ENCODE assay signal across 12 mouse cellular contexts in the genomic region with DNA sequence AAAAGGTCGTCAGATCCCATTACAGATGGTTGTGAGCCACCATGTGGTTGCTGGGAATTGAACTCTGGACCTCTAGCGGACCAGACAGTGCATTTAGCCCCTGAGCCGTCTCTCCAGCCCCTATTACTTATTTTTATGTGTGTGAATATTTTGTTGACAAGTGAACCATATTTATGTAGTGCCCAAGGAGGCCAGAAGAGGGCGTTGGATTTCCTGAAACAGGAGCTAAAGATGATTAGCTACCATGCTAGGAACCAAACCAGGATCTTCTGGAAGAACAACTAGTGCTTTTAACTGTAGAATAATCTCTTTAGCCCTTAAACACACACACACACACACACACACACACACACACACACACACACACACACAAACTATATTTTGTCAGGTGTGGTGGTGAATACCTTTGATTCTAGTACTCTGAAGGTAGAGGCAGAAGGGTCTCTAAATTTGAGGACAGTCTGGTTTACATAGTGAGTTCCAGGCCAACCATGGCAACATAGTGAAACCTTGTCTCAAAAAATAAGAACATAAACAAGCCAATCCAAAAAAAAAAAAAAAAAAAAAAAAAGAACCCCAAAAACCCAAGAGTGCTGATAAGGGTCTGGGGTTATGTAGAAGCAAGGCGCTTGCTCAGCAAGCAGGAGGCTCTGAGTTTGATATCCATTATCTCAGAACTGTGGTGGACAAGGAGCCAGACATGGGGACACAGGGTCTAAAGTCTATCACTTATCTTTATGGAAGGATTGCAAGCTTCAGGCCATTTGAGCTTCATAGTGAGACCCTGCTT. TPM values are rescaled to one million over a fixed set of nuclear protein-coding genes. Genes with fewer than 3 reads are reported as not detected.
A peak's percentile ranks its signal among the peaks of the same experiment; 100 is the strongest.
DNase-seq lines count a peak whose midpoint lies in the region; ATAC-seq and TF ChIP-seq lines count a peak whose summit lies in the region.
"Had no signal": no experiment of that assay in that cellular context is flagged by ENCODE, and none has a peak within 500 bp of the region (broad histone marks: within the 10 kb centered on the region; RNA-seq: fewer than 3 reads in every experiment).

No protein-coding gene starts in this region.

- no peaks in the 10 kb centered on the region for H3K9me3 ChIP-seq in stomach, postnatal 0 days (ENCODE audit: control insufficient read depth, low read length)
- H3K9me3 ChIP-seq: hindbrain, embryonic 15.5 days had no signal

- 75% methylated on average over 5 of the region's 5 CpGs for WGBS in heart, adult 2 months
- 78% methylated on average over 5 of the region's 5 CpGs for WGBS in thymus, adult 2 months
- WGBS in stomach, postnatal 0 days = 65% methylated on average over 5 of the region's 5 CpGs

- no peak overlapping the region for H3K27ac ChIP-seq in heart, adult 2 months
- no peak overlapping the region for H3K27ac ChIP-seq in thymus, adult 2 months (ENCODE audit: control insufficient read depth, insufficient read depth, low read length)
- H3K27ac ChIP-seq in stomach, postnatal 0 days (replicated peaks) = no peak overlapping the region
- H3K27ac ChIP-seq: embryonic facial prominence, embryonic 10.5 days; hindbrain, embryonic 15.5 days; limb, embryonic 13.5 days had no signal

- TF ChIP-seq CTCF in heart, adult 2 months (IDR thresholded peaks at IDR 0.05) = peak; percentile 25; the same call in 1 of the 2 replicates
- TF ChIP-seq CTCF in thymus, adult 2 months (IDR thresholded peaks at IDR 0.05; ENCODE audit: borderline replicate concordance, control insufficient read depth, extremely low read depth, insufficient read depth, low read length, poor library complexity) = no peak
- peak; percentile 52 for TF ChIP-seq CTCF in stomach, postnatal 0 days (IDR thresholded peaks at IDR 0.05; ENCODE audit: low read depth)

- no peak overlapping the region for H3K4me3 ChIP-seq in heart, adult 2 months
- H3K4me3 ChIP-seq in thymus, adult 2 months (ENCODE audit: control insufficient read depth, insufficient read depth, low read length) = no peak overlapping the region
- no peak overlapping the region for H3K4me3 ChIP-seq in stomach, postnatal 0 days (ENCODE audit: low read depth, low read length)
- H3K4me3 ChIP-seq: embryonic facial prominence, embryonic 10.5 days; hindbrain, embryonic 15.5 days; limb, embryonic 13.5 days; myocyte had no signal

- peaks cover 2% of the 10 kb centered on the region; the same call in 1 of the 2 replicates for H3K36me3 ChIP-seq in heart, adult 2 months (ENCODE audit: control insufficient read depth, insufficient read depth, low read length)
- no peaks in the 10 kb centered on the region for H3K36me3 ChIP-seq in thymus, adult 2 months (ENCODE audit: control insufficient read depth, insufficient read depth, low read length)
- H3K36me3 ChIP-seq in stomach, postnatal 0 days (ENCODE audit: control insufficient read depth, insufficient read depth, low read length) = no peaks in the 10 kb centered on the region

- H3K79me2 ChIP-seq in heart, adult 2 months (replicated peaks; ENCODE audit: control insufficient read depth, insufficient read depth, low read length) = peaks cover 2% of the 10 kb centered on the region

- no peak for ATAC-seq in stomach, postnatal 0 days (ENCODE audit: low FRiP score, low TSS enrichment)

- no peak for TF ChIP-seq EP300 in heart, adult 2 months (IDR thresholded peaks at IDR 0.05; ENCODE audit: insufficient read depth, low read depth, low read length)
- TF ChIP-seq EP300 in stomach, postnatal 0 days (optimal IDR thresholded peaks at IDR 0.05) = no peak

- H3K27me3 ChIP-seq in heart, adult 2 months (ENCODE audit: control insufficient read depth, insufficient read depth, low read length) = no peaks in the 10 kb centered on the region
- H3K27me3 ChIP-seq in thymus, adult 2 months (ENCODE audit: control insufficient read depth, insufficient read depth, low read length) = no peaks in the 10 kb centered on the region
- no peaks in the 10 kb centered on the region for H3K27me3 ChIP-seq in stomach, postnatal 0 days (ENCODE audit: control insufficient read depth, insufficient read depth, low read length)
- H3K27me3 ChIP-seq: hindbrain, embryonic 15.5 days; limb, embryonic 13.5 days had no signal

- no peak for TF ChIP-seq POLR2A in heart, adult 2 months (IDR thresholded peaks at IDR 0.05; ENCODE audit: insufficient read depth, low read depth, low read length)
- TF ChIP-seq POLR2A in thymus, adult 2 months (IDR thresholded peaks at IDR 0.05; ENCODE audit: control insufficient read depth, extremely low read depth, insufficient read depth, low read length, poor library complexity) = no peak

- peaks cover 7% of the 10 kb centered on the region for H3K4me1 ChIP-seq in heart, adult 2 months (ENCODE audit: control insufficient read depth, insufficient read depth, low read length)
- no peaks in the 10 kb centered on the region for H3K4me1 ChIP-seq in thymus, adult 2 months (replicated peaks; ENCODE audit: control insufficient read depth, insufficient read depth, low read length)
- no peaks in the 10 kb centered on the region for H3K4me1 ChIP-seq in stomach, postnatal 0 days (replicated peaks; ENCODE audit: control insufficient read depth, insufficient read depth)
- H3K4me1 ChIP-seq: embryonic facial prominence, embryonic 10.5 days; hindbrain, embryonic 15.5 days; limb, embryonic 13.5 days had no signal

- DNase-seq in heart, adult 2 months = no peak
- no peak for DNase-seq in heart, adult 11 months
- DNase-seq in thymus, adult 2 months = peak; percentile 12
- DNase-seq in thymus, postnatal 36 days = no peak
- DNase-seq in liver = peak; percentile 77
- no peak for DNase-seq in stomach, postnatal 0 days (ENCODE audit: low spot score)
- no peak for DNase-seq in heart, postnatal 10 days
- DNase-seq in ovary, postnatal 10 days (ENCODE audit: low spot score) = no peak

- no peak overlapping the region for H3K9ac ChIP-seq in heart, adult 2 months (ENCODE audit: low read depth, low read length)
- no peak overlapping the region for H3K9ac ChIP-seq in stomach, postnatal 0 days (ENCODE audit: low read length)
- H3K9ac ChIP-seq: hindbrain, embryonic 15.5 days; limb, embryonic 13.5 days had no signal

- intact Hi-C loops in heart, adult 2 months (cut with DNase I) = no loop called here
- intact Hi-C loops in heart, postnatal 10 days (cut with DNase I) = no loop called here

- H3K4me2 ChIP-seq in stomach, postnatal 0 days (replicated peaks; ENCODE audit: low read depth) = no peak overlapping the region
- H3K4me2 ChIP-seq: hindbrain, embryonic 15.5 days; limb, embryonic 13.5 days had no signal

RNA-seq across cellular contexts. Expression of a gene that starts 8.7 kb away (rescaled TPM):
- total RNA-seq in heart, adult 2 months (2021) = 10 to 100 TPM; 10.4 to 11.4 TPM
- 11.9 and 12.6 TPM in 2 replicates for polyA plus RNA-seq in heart, adult 2 months (2012; rRNA removed)
- 17.6 and 18.9 TPM in 2 replicates for polyA plus RNA-seq in thymus, adult 2 months (2012; rRNA removed)
- 5.1 and 5.6 TPM in 2 replicates for polyA plus RNA-seq in stomach, postnatal 0 days (2015; fragmentation: Nextera tagmentation; extraction: Ambion mirVana)
- total RNA-seq in heart, postnatal 10 days (2021) = 10 to 100 TPM; 15.0 to 17.0 TPM

RNA-seq across cellular contexts. Expression of a gene that starts 23.0 kb away (rescaled TPM):
- 10 to 100 TPM; 25.0 to 28.2 TPM for total RNA-seq in heart, adult 2 months (2021)
- 34.9 and 42.4 TPM in 2 replicates for polyA plus RNA-seq in heart, adult 2 months (2012; rRNA removed)
- 41.7 and 45.7 TPM in 2 replicates for polyA plus RNA-seq in thymus, adult 2 months (2012; rRNA removed)
- 12.8 and 15.0 TPM in 2 replicates for polyA plus RNA-seq in stomach, postnatal 0 days (2015; fragmentation: Nextera tagmentation; extraction: Ambion mirVana)
- 10 to 100 TPM; 22.8 to 23.6 TPM for total RNA-seq in heart, postnatal 10 days (2021)

Comparison
In these comparisons a context has a peak if more than half of its experiments do, and no peak if none do; other contexts are left out.
1. DNase-seq: peak in thymus, adult 2 months (single experiment) and liver (single experiment); none in heart, adult 2 months (0 of 2), heart, adult 11 months (single experiment), thymus, postnatal 36 days (0 of 2), stomach, postnatal 0 days (single experiment), heart, postnatal 10 days (0 of 2) and ovary, postnatal 10 days (single experiment).